19 mouse cellular contexts compared by ENCODE assay signal in genomic region chr7:27881721-27882120, GRCm38 (mm10). TPM values are rescaled to one million over a fixed set of nuclear protein-coding genes. Genes with fewer than 3 reads are reported as not detected.
DNase-seq lines count a peak whose midpoint lies in the region; ATAC-seq lines count a peak whose summit lies in the region.
"Had no signal": no experiment of that assay in that cellular context is flagged by ENCODE, and none has a peak within 500 bp of the region (broad histone marks: within the 10 kb centered on the region; RNA-seq: fewer than 3 reads in every experiment).

No protein-coding gene starts in this region.

- no peak; the same call in 1 of the 2 replicates for ATAC-seq in heart, embryonic 15.5 days (replicated peaks; ENCODE audit: insufficient number of reproducible peaks, insufficient read depth, low FRiP score, low read depth)
- no peak for ATAC-seq in cerebellum, adult (ENCODE audit: insufficient number of reproducible peaks, low FRiP score, low TSS enrichment)
- ATAC-seq in granulocyte monocyte progenitor cell, adult 5-6 weeks (replicated peaks; ENCODE audit: poor library complexity, severe bottlenecking): no peak
- ATAC-seq: forebrain, embryonic 14.5 days; intestine, embryonic 16.5 days had no signal

- H3K4me1 ChIP-seq in heart, embryonic 15.5 days (replicated peaks): 0 out of 2 replicates have a peak, but pooled peaks cover 3% of the 10 kb centered on the region
- H3K4me1 ChIP-seq in forebrain, embryonic 10.5 days: no peaks in the 10 kb centered on the region
- H3K4me1 ChIP-seq: embryonic facial prominence, embryonic 10.5 days; hindbrain, embryonic 15.5 days had no signal

- H3K9ac ChIP-seq in heart, embryonic 15.5 days: no peak overlapping the region
- H3K9ac ChIP-seq: hindbrain, embryonic 15.5 days had no signal

- H3K27me3 ChIP-seq in heart, embryonic 15.5 days: no peaks in the 10 kb centered on the region
- no peaks in the 10 kb centered on the region for H3K27me3 ChIP-seq in forebrain, embryonic 10.5 days (ENCODE audit: poor library complexity, severe bottlenecking)
- H3K27me3 ChIP-seq: hindbrain, embryonic 15.5 days had no signal

- DNase-seq in heart, adult 11 months: no peak
- DNase-seq in heart, postnatal 4 days: peak; percentile 19
- DNase-seq in heart, postnatal 25 days (ENCODE audit: low spot score): no peak
- peak; percentile 29 for DNase-seq in lung, postnatal 14 days
- no peak for DNase-seq in forebrain, embryonic 10.5 days (ENCODE audit: extremely low spot score, low spot score)
- DNase-seq: adrenal gland, postnatal 14 days; cerebellum, adult 18-20 months; cerebellum, adult 9-11 months; cerebellum, postnatal 36 days; gastrocnemius, adult 2 months; gastrocnemius, postnatal 25 days; heart, adult 18-20 months had no signal

- WGBS in heart, embryonic 15.5 days: 72% methylated on average over 4 of the region's 4 CpGs
- 94% methylated on average over 4 of the region's 4 CpGs for WGBS in forebrain, embryonic 10.5 days

- no peak overlapping the region for H3K4me2 ChIP-seq in heart, embryonic 15.5 days
- H3K4me2 ChIP-seq: hindbrain, embryonic 15.5 days had no signal

- peak overlapping the region; percentile 20; the same call in 1 of the 2 replicates for H3K27ac ChIP-seq in heart, embryonic 15.5 days
- no peak overlapping the region for H3K27ac ChIP-seq in forebrain, embryonic 10.5 days
- H3K27ac ChIP-seq: embryonic facial prominence, embryonic 10.5 days; gastrocnemius, adult 2 months; hindbrain, embryonic 15.5 days had no signal

- H3K4me3 ChIP-seq in heart, embryonic 15.5 days: no peak overlapping the region
- H3K4me3 ChIP-seq in forebrain, embryonic 10.5 days: no peak overlapping the region
- H3K4me3 ChIP-seq: embryonic facial prominence, embryonic 10.5 days; gastrocnemius, adult 2 months; hindbrain, embryonic 15.5 days had no signal

- H3K36me3 ChIP-seq in heart, embryonic 15.5 days: peaks cover 56% of the 10 kb centered on the region
- peaks cover 76% of the 10 kb centered on the region for H3K36me3 ChIP-seq in forebrain, embryonic 10.5 days (replicated peaks)

- intact Hi-C loops in heart, postnatal 25 days (cut with DNase I): no loop called here

- H3K9me3 ChIP-seq in heart, embryonic 15.5 days (replicated peaks): no peaks in the 10 kb centered on the region; the same call in 1 of the 2 replicates
- peaks cover 34% of the 10 kb centered on the region for H3K9me3 ChIP-seq in forebrain, embryonic 10.5 days
- H3K9me3 ChIP-seq: hindbrain, embryonic 15.5 days had no signal

RNA-seq across cellular contexts. Expression of gene Zfp607a, which starts 24.4 kb away (rescaled TPM):
- polyA plus RNA-seq in heart, embryonic 15.5 days (2015; fragmentation: Nextera tagmentation; extraction: Ambion mirVana): 3.4 and 3.8 TPM in 2 replicates
- total RNA-seq in heart, postnatal 4 days (2021): 1 to 10 TPM; 2.8 to 3.6 TPM
- 1 to 10 TPM; 3.3 to 3.5 TPM for total RNA-seq in heart, postnatal 25 days (2021)
- 4.7 and 5.0 TPM in 2 replicates for polyA plus RNA-seq in forebrain, embryonic 10.5 days (2016; fragmentation: Nextera tagmentation; extraction: Ambion mirVana)
- total RNA-seq in granulocyte monocyte progenitor cell, adult 5-6 weeks (2014; fragmentation: Nextera tagmentation): 4.7 and 9.4 TPM in 2 replicates
- total RNA-seq in granulocyte monocyte progenitor cell, adult 5-6 weeks (2017): 6.1 and 13.1 TPM in 2 replicates

RNA-seq across cellular contexts. Expression of gene Zfp59, which starts 43.3 kb away (rescaled TPM):
- 4.6 and 5.4 TPM in 2 replicates for polyA plus RNA-seq in heart, embryonic 15.5 days (2015; fragmentation: Nextera tagmentation; extraction: Ambion mirVana)
- 1 to 10 TPM; 2.3 to 3.0 TPM for total RNA-seq in heart, postnatal 4 days (2021)
- 1 to 10 TPM; 2.6 to 3.1 TPM for total RNA-seq in heart, postnatal 25 days (2021)
- 9.7 and 11.6 TPM in 2 replicates for polyA plus RNA-seq in forebrain, embryonic 10.5 days (2016; fragmentation: Nextera tagmentation; extraction: Ambion mirVana)
- total RNA-seq in granulocyte monocyte progenitor cell, adult 5-6 weeks (2014; fragmentation: Nextera tagmentation): 0.88 and 3.9 TPM in 2 replicates
- 7.4 and 8.9 TPM in 2 replicates for total RNA-seq in granulocyte monocyte progenitor cell, adult 5-6 weeks (2017)

RNA-seq across cellular contexts. Expression of gene Zfp974, which starts 47.5 kb away (rescaled TPM):
- polyA plus RNA-seq in heart, embryonic 15.5 days (2015; fragmentation: Nextera tagmentation; extraction: Ambion mirVana): 6.8 and 7.1 TPM in 2 replicates
- total RNA-seq in heart, postnatal 4 days (2021): 1 to 10 TPM; 6.9 to 7.7 TPM
- total RNA-seq in heart, postnatal 25 days (2021): 1 to 10 TPM; 6.2 to 6.6 TPM
- 10.6 and 12.0 TPM in 2 replicates for polyA plus RNA-seq in forebrain, embryonic 10.5 days (2016; fragmentation: Nextera tagmentation; extraction: Ambion mirVana)
- total RNA-seq in granulocyte monocyte progenitor cell, adult 5-6 weeks (2014; fragmentation: Nextera tagmentation): 2.0 and 5.7 TPM in 2 replicates
- 0.36 and 5.4 TPM in 2 replicates for total RNA-seq in granulocyte monocyte progenitor cell, adult 5-6 weeks (2017)

Comparison
In these comparisons a context has a peak if more than half of its experiments do, and no peak if none do; other contexts are left out.
1. DNase-seq: peak in heart, postnatal 4 days (single experiment) and lung, postnatal 14 days (single experiment); none in heart, adult 11 months (single experiment), heart, postnatal 25 days (single experiment) and forebrain, embryonic 10.5 days (single experiment).